Mouse (Mus musculus): Measurements from ENCODE around the gene Elf2.
"Not testable (repeated sequence)": the region's sequence is repeated elsewhere in the genome, so short reads cannot be mapped to it uniquely, and the experiment has no call there.

Elf2 gene

GRCm38 (mm10) chr3:51230886-51231285, 109.6 kb downstream of the Elf2 start:
- DNase-seq: no peak

- peak; percentile 88 for DNase-seq
These were observed 110.2 kb downstream of the Elf2 start for GRCm38 (mm10) chr3:51230146-51230835.

GRCm38 (mm10) chr3:51229226-51229625, 111.2 kb downstream of the Elf2 start:
- DNase-seq: no peak

GRCm38 (mm10) chr3:51228821-51229205, 111.7 kb downstream of the Elf2 start:
- DNase-seq: no peak

- peak; percentile 89 for DNase-seq
These were observed 112.2 kb downstream of the Elf2 start for GRCm38 (mm10) chr3:51228038-51228820.

- DNase-seq: no peak
These were observed 113.9 kb downstream of the Elf2 start for GRCm38 (mm10) chr3:51226601-51227000.

- no peak for DNase-seq
These were observed 114.5 kb downstream of the Elf2 start for GRCm38 (mm10) chr3:51225979-51226378.

- no peak for DNase-seq
These were observed 115.2 kb downstream of the Elf2 start for GRCm38 (mm10) chr3:51225226-51225750.

GRCm38 (mm10) chr3:51224363-51225225, 115.9 kb downstream of the Elf2 start, which contains the start of gene Noct:
TSS of gene Noct (plus strand) at chr3:51224447.
- DNase-seq: peak; percentile 95

- DNase-seq: no peak
These were observed 116.9 kb downstream of the Elf2 start for GRCm38 (mm10) chr3:51223556-51223955.

GRCm38 (mm10) chr3:51222834-51223460, 117.5 kb downstream of the Elf2 start:
- no peak for DNase-seq

- no peak for DNase-seq
These were observed 118.2 kb downstream of the Elf2 start for GRCm38 (mm10) chr3:51222302-51222701.

GRCm38 (mm10) chr3:51221847-51222246, 118.6 kb downstream of the Elf2 start:
- no peak for DNase-seq

- no peak for DNase-seq
These were observed 119.6 kb downstream of the Elf2 start for GRCm38 (mm10) chr3:51220846-51221245.

GRCm38 (mm10) chr3:51219213-51219612, 121.2 kb downstream of the Elf2 start:
- DNase-seq: no peak

- not testable (repeated sequence) for DNase-seq
These were observed 122.1 kb downstream of the Elf2 start for GRCm38 (mm10) chr3:51218385-51218784.

GRCm38 (mm10) chr3:51216351-51216750, 124.1 kb downstream of the Elf2 start:
- DNase-seq: not testable (repeated sequence)

- DNase-seq: no peak
These were observed 124.8 kb downstream of the Elf2 start for GRCm38 (mm10) chr3:51215681-51216080.

GRCm38 (mm10) chr3:51213111-51213510, 127.4 kb downstream of the Elf2 start:
- no peak for DNase-seq

GRCm38 (mm10) chr3:51210485-51210884, 130.0 kb downstream of the Elf2 start:
- no peak for DNase-seq

GRCm38 (mm10) chr3:51209503-51210314, 130.8 kb downstream of the Elf2 start:
- no peak for DNase-seq

GRCm38 (mm10) chr3:51208633-51209032, 131.8 kb downstream of the Elf2 start:
- DNase-seq: no peak

Measured in liver (tissue).